Mouse (Mus musculus) embryonic facial prominence, embryonic 15.5 days (tissue): ENCODE measurements around the gene A630095N17Rik. TPM values are rescaled to one million over a fixed set of nuclear protein-coding genes. Genes with fewer than 3 reads are reported as not detected.
A peak's percentile ranks its signal among the peaks of the same experiment; 100 is the strongest.

Experiments used
- ATAC-seq: fragments of 200-750 bp; cut with Nextera tagmentation; 2 replicates; pipeline ENCODE4 v1.8.0; 2017; ENCODE audit warnings: low read depth, moderate TSS enrichment; ENCODE audit not compliant: insufficient number of reproducible peaks, low FRiP score, low TSS enrichment
- H3K27ac ChIP-seq: fragments of 300-500 bp; sonication (generic); replicated peaks from 2 replicates; pipeline ENCODE4 v1.5.1; 2015; ENCODE audit warnings: mild to moderate bottlenecking, inconsistent platforms
- H3K27me3 ChIP-seq: fragments of 300-500 bp; sonication (generic); 2 replicates; pipeline ENCODE4 v1.6.1; 2015; ENCODE audit warnings: inconsistent platforms
- H3K36me3 ChIP-seq: fragments of 300-500 bp; sonication (generic); 2 replicates; pipeline ENCODE4 v1.6.1; 2015; ENCODE audit warnings: mild to moderate bottlenecking, inconsistent platforms
- H3K4me1 ChIP-seq: fragments of 300-500 bp; sonication (generic); 2 replicates; pipeline ENCODE4 v1.6.1; 2015; ENCODE audit warnings: inconsistent platforms
- H3K4me2 ChIP-seq: fragments of 300-500 bp; sonication (generic); replicated peaks from 2 replicates; pipeline ENCODE4 v1.6.1; 2015; ENCODE audit warnings: mild to moderate bottlenecking, inconsistent platforms
- H3K4me3 ChIP-seq: fragments of 300-500 bp; sonication (generic); replicated peaks from 2 replicates; pipeline ENCODE4 v1.5.1; 2015; ENCODE audit warnings: mild to moderate bottlenecking, inconsistent platforms
- H3K9ac ChIP-seq: fragments of 300-500 bp; sonication (generic); 2 replicates; pipeline ENCODE4 v1.6.1; 2015; ENCODE audit warnings: inconsistent platforms
- H3K9me3 ChIP-seq: fragments of 300-500 bp; sonication (generic); replicated peaks from 2 replicates; pipeline ENCODE4 v1.6.1; 2016; ENCODE audit warnings: inconsistent platforms
- WGBS: fragments of 180-500 bp; shearing (Covaris S2); methylation state at CpG from one replicate; pipeline ENCODE4 v1.1.7; 2015; 5-methylcytosine and 5-hydroxymethylcytosine counted together
- microRNA-seq: library from miRNA; unstranded; fragments of <30 nt; microRNA quantifications from one replicate; pipeline ENCODE4, GENCODE M21; 2016; ENCODE audit warnings: borderline number of aligned reads
- polyA plus RNA-seq: library from polyadenylated mRNA; unstranded; fragments of >200 nt; fragmentation: Nextera tagmentation; extraction: Ambion mirVana; gene quantifications from 2 replicates; pipeline ENCODE4 v1.2.1, GENCODE M21; 2015

Gene A630095N17Rik
- polyA plus RNA-seq, 1 experiment from 2014 or later = not detected

DNA sequence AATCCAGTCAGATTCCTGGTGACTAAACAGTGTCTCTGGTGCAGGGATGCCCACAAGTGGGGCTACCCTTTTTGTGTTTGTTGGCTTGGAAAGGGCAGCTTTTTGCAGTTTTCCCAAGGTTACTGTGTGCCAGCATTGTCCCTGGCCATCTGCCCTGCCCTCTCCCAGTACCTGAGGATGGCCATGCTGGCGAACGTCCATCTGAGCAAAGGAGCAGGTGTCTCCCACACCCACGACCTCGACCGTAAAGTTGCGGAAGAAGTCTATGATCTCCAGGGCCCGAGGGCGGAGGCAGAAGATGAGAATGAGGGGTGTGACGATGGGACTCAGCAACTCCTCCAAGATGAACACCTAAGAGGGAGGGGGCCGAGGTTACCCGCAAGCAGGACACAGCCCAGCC lies 46.4 kb downstream of the A630095N17Rik start:
- Histone ChIP-seq H3K4me1 (peaks cover 8% of the 10 kb centered on the region; the same call in 1 of the 2 replicates), H3K27ac (no peak overlapping the region), H3K4me2 (no peak overlapping the region), H3K9ac (no peak overlapping the region), H3K36me3 (peaks cover 73% of the 10 kb centered on the region), H3K9me3 (no peaks in the 10 kb centered on the region), H3K27me3 (no peaks in the 10 kb centered on the region), H3K4me3 (no peak overlapping the region)
- no peak for ATAC-seq
- WGBS = 94% methylated on average over 11 of the region's 11 CpGs

DNA sequence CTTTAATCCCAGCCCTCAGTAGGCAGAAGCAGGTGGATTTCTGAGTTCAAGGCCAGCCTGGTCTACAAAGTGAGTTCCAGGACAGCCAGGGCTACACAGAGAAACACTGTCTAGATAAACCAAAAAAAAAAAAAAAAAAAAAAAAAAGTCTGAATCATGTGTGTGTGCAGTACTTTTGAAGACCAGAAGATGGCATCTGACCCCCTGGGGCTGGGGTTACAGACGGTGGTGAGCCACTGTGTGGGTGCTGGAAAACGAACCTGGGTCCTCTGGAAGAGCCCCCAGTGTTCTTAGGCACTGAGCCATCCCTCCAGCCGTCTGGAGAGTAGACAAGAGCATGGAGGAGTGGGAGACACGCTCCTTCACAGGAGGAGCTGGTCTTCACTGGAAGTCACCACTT lies 49.7 kb downstream of the A630095N17Rik start:
- WGBS = 70% methylated on average over 4 of the region's 4 CpGs
- Histone ChIP-seq H3K4me3 (no peak overlapping the region), H3K9ac (no peak overlapping the region), H3K27me3 (no peaks in the 10 kb centered on the region), H3K4me2 (no peak overlapping the region), H3K4me1 (peaks cover 20% of the 10 kb centered on the region), H3K36me3 (peaks cover 61% of the 10 kb centered on the region), H3K27ac (no peak overlapping the region), H3K9me3 (no peaks in the 10 kb centered on the region)
- ATAC-seq = no peak

DNA sequence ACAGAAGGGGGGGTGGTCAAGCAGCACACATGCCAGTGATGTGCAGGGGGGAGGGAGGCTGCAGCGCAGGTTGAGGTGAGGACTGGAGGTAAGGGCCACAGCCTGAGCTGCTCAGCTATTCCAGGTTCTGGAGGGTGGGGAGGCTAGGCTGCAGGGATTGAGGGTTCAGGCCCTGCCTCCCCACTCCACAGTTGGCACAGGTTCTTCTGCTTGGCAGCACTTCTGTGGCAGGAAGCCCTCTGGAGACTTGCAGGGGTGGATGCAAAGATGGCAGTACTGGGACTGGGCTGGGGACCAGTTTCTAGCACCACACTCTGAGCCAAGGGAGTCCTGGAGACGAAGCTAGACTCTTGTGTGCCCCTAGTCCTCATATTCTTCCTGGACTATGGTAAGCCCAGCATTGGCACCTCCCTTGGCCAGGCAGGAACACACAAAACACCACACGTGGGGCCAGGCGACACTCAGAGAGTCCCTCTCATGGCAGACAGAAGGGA lies 50.5 kb downstream of the A630095N17Rik start:
- Histone ChIP-seq H3K9ac (no peak overlapping the region), H3K4me1 (peaks cover 20% of the 10 kb centered on the region), H3K9me3 (no peaks in the 10 kb centered on the region), H3K27me3 (no peaks in the 10 kb centered on the region), H3K27ac (no peak overlapping the region), H3K36me3 (peaks cover 59% of the 10 kb centered on the region), H3K4me3 (no peak overlapping the region), H3K4me2 (no peak overlapping the region)
- WGBS = 75% methylated on average over 4 of the region's 4 CpGs
- no peak for ATAC-seq

DNA sequence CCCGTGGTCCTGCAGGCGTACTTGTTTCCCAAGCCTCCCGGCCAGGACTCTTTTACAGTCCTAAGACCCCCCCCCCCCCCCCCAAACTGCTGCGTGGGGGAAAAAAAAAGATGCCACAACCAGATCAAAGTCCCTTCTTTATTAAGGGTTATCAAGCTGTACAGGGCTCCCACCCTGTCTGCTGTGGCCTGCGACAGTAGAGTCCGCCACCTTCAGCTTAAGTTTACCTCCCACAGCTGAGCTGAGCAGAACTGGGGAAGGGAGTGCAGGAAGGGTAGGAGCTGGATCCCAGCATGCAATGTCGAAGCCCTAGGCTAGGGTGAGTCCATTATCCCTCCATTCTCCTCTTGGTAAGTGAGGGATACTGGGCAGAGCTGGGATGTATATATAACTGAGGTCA lies 51.2 kb downstream of the A630095N17Rik start:
- WGBS = 30% methylated on average over 7 of the region's 7 CpGs
- Histone ChIP-seq H3K4me2 (peak overlapping the region; percentile 92), H3K36me3 (peaks cover 59% of the 10 kb centered on the region), H3K9ac (no peak overlapping the region), H3K4me1 (peaks cover 20% of the 10 kb centered on the region), H3K27me3 (no peaks in the 10 kb centered on the region), H3K4me3 (peak overlapping the region; percentile 51; the same call in 1 of the 2 replicates), H3K9me3 (no peaks in the 10 kb centered on the region), H3K27ac (no peak overlapping the region)
- no peak for ATAC-seq

DNA sequence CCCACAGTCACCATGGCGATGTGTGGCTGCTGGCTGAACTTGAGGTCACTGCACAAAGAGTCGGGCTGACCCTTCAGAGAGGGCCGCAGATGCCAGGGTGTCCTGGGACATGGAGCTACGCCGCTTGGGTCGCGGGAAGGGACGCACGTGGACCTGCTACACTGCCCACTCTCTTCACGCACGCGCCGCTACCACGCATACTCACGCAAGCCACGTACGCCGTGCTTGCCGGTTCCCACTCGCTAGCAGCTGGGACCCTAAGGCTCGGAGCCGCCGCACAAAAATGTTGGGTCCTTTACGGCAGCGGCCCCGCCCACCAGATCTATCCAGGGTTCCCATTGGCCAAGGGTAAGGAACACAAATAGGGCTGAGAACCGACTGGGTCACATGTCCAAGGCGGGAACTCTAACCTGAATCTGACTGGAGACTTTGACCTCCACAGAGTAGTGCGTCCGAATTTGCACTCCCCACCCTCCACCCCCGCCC lies 51.8 kb downstream of the A630095N17Rik start, which contains the start of gene Abcb6:
Abcb6 (minus strand) TSS at position 288 of the 486 bp plus-strand sequence.
- Histone ChIP-seq H3K4me1 (peaks cover 20% of the 10 kb centered on the region), H3K27ac (0 out of 2 replicates have a peak within 1 kb of the TSS, but pooled peaks have one; percentile 12), H3K4me3 (peak within 1 kb of the TSS; percentile 51), H3K4me2 (peak within 1 kb of the TSS; percentile 92), H3K36me3 (peaks cover 59% of the 10 kb centered on the region), H3K27me3 (no peaks in the 10 kb centered on the region), H3K9me3 (no peaks in the 10 kb centered on the region), H3K9ac (peak within 1 kb of the TSS; percentile 44)
- ATAC-seq = peak; percentile 91
- WGBS = under 1% methylated on average over 31 of the region's 31 CpGs

DNA sequence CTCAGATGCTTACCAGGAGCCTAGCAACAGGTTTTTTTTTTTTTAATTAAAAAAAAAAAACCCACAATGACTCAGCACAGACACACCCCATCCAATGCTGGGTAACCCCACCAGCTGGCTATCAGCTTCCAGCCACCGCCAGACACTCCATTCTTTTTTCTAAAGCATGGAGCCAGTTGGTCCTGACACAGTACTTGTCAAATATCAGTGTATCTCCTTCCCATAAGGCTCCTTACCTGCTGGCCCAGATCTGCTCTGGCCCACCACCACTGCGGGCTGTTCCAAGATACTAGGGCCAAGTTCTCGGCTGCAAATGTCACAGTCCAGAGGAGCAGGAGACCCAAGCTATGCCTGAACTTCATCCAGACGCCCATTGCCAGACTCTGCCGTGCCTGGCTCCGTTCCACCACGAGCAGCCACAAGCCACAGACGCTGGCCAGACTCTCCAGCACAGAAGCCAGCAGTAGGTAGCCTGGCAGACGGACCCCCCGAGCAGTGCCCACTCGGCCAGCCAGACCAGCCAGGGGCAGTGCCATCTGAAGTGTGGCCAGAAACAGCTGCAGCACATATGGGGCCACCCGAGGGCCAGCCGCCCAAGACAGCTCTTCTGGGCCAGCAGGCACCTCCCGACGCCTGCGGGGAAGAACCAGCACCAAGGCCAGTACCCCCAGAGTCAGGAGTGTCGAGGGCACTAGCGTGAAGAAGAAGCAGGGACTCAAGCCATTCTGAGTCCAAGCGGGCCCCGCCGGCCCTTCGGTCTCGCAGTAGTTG lies 52.4 kb downstream of the A630095N17Rik start:
- peak; percentile 25 for ATAC-seq
- Histone ChIP-seq H3K27me3 (no peaks in the 10 kb centered on the region), H3K4me1 (peaks cover 20% of the 10 kb centered on the region), H3K27ac (0 out of 2 replicates have a peak overlapping the region, but pooled peaks have one; percentile 12), H3K36me3 (peaks cover 57% of the 10 kb centered on the region), H3K9ac (peak overlapping the region; percentile 44), H3K4me2 (peak overlapping the region; percentile 92), H3K4me3 (peak overlapping the region; percentile 51), H3K9me3 (no peaks in the 10 kb centered on the region)
- WGBS = 7% methylated on average over 23 of the region's 23 CpGs

Small RNA genes lying within 50 kb of the gene (microRNA-seq; reads per million reads assigned to microRNA genes)
- gene Gm27943 = not detected

Other genes with a start within 250 kb of the A630095N17Rik start
- gene Nhej1, start 106.9 kb downstream of the A630095N17Rik start, polyA plus RNA-seq = 9.6 and 9.9 TPM in 2 replicates
- gene Slc23a3, start 98.2 kb downstream of the A630095N17Rik start, polyA plus RNA-seq = 0.32 and 0.37 TPM in 2 replicates
- gene Cnppd1, start 89.4 kb downstream of the A630095N17Rik start, polyA plus RNA-seq = 45.3 TPM in 2 replicates
- gene Retreg2, start 89.3 kb downstream of the A630095N17Rik start, polyA plus RNA-seq = 53.8 and 54.2 TPM in 2 replicates
- 46.5 and 51.2 TPM in 2 replicates for gene Zfand2b, start 63.5 kb downstream of the A630095N17Rik start, polyA plus RNA-seq
- gene Abcb6, start 51.7 kb downstream of the A630095N17Rik start, polyA plus RNA-seq = 20.7 and 23.3 TPM in 2 replicates
- 27.9 and 30.2 TPM in 2 replicates for gene Ankzf1, start 40.0 kb downstream of the A630095N17Rik start, polyA plus RNA-seq
- gene Atg9a, start 39.9 kb downstream of the A630095N17Rik start, polyA plus RNA-seq = 32.5 and 37.7 TPM in 2 replicates
- 18.2 and 25.1 TPM in 2 replicates for gene Glb1l, start 21.3 kb downstream of the A630095N17Rik start, polyA plus RNA-seq
- 121 and 138 TPM in 2 replicates for gene Stk16, start 21.3 kb downstream of the A630095N17Rik start, polyA plus RNA-seq
- gene Tuba4a, start 12.2 kb downstream of the A630095N17Rik start, polyA plus RNA-seq = 94.8 and 98.3 TPM in 2 replicates
- gene Dnajb2, start 4.3 kb upstream of the A630095N17Rik start, polyA plus RNA-seq = 47.9 and 51.3 TPM in 2 replicates
- gene Ptprn, start 32.4 kb upstream of the A630095N17Rik start, polyA plus RNA-seq = 0.41 and 1.0 TPM in 2 replicates
- 0.39 and 0.68 TPM in 2 replicates for gene Resp18, start 46.3 kb upstream of the A630095N17Rik start, polyA plus RNA-seq
- gene Dnpep, start 85.9 kb upstream of the A630095N17Rik start, polyA plus RNA-seq = 113 and 115 TPM in 2 replicates
- gene Des, start 128.2 kb upstream of the A630095N17Rik start, polyA plus RNA-seq = 112 and 140 TPM in 2 replicates
- gene Speg, start 143.2 kb upstream of the A630095N17Rik start, polyA plus RNA-seq = 16.5 and 18.6 TPM in 2 replicates
- gene Gmppa, start 203.8 kb upstream of the A630095N17Rik start, polyA plus RNA-seq = 103 and 104 TPM in 2 replicates
- 0.65 and 0.84 TPM in 2 replicates for gene Asic4, start 218.3 kb upstream of the A630095N17Rik start, polyA plus RNA-seq
- 51.3 and 54.5 TPM in 2 replicates for gene Chpf, start 247.2 kb upstream of the A630095N17Rik start, polyA plus RNA-seq
- gene Tmem198, start 247.4 kb upstream of the A630095N17Rik start, polyA plus RNA-seq = 1.3 and 1.4 TPM in 2 replicates